Mouse (Mus musculus): Measurements from ENCODE around the gene Plxnc1.

Gene Plxnc1

GRCm38 (mm10) chr10:94944691-94945205 lies at the start of gene Plxnc1:
Plxnc1 (minus strand) TSS chr10:94944835.
- DNase-seq, result peak; percentile 51

GRCm38 (mm10) chr10:94992127-94992526 lies 47.5 kb upstream of the Plxnc1 start:
- DNase-seq, result peak; percentile 40

GRCm38 (mm10) chr10:94991564-94992097 lies 47.0 kb upstream of the Plxnc1 start:
- peak; percentile 61 for DNase-seq

GRCm38 (mm10) chr10:94990768-94991563 lies 46.3 kb upstream of the Plxnc1 start:
- DNase-seq, result peak; percentile 23

GRCm38 (mm10) chr10:94989321-94989720 lies 44.7 kb upstream of the Plxnc1 start:
- no peak for DNase-seq

GRCm38 (mm10) chr10:94985103-94985502 lies 40.5 kb upstream of the Plxnc1 start:
- DNase-seq, result no peak

- DNase-seq, result no peak
Measured at GRCm38 (mm10) chr10:94982528-94982927, 37.9 kb upstream of the Plxnc1 start.

- no peak for DNase-seq
Measured at GRCm38 (mm10) chr10:94981466-94982138, 37.0 kb upstream of the Plxnc1 start.

- no peak for DNase-seq
Measured at GRCm38 (mm10) chr10:94978265-94978822, 33.7 kb upstream of the Plxnc1 start.

- DNase-seq, result no peak
Measured at GRCm38 (mm10) chr10:94976329-94976728, 31.7 kb upstream of the Plxnc1 start.

GRCm38 (mm10) chr10:94975099-94975496 lies 30.5 kb upstream of the Plxnc1 start:
- no peak for DNase-seq

- no peak for DNase-seq
Measured at GRCm38 (mm10) chr10:94974345-94975098, 29.9 kb upstream of the Plxnc1 start.

GRCm38 (mm10) chr10:94971625-94972161 lies 27.1 kb upstream of the Plxnc1 start:
- no peak for DNase-seq

GRCm38 (mm10) chr10:94970221-94970620 lies 25.6 kb upstream of the Plxnc1 start:
- no peak for DNase-seq

- DNase-seq, result no peak
Measured at GRCm38 (mm10) chr10:94967468-94967867, 22.8 kb upstream of the Plxnc1 start.

- DNase-seq, result no peak
Measured at GRCm38 (mm10) chr10:94966789-94967188, 22.2 kb upstream of the Plxnc1 start.

- DNase-seq, result no peak
Measured at GRCm38 (mm10) chr10:94965093-94965492, 20.5 kb upstream of the Plxnc1 start.

- no peak for DNase-seq
Measured at GRCm38 (mm10) chr10:94962005-94962404, 17.4 kb upstream of the Plxnc1 start.

- DNase-seq, result no peak
Measured at GRCm38 (mm10) chr10:94961283-94961682, 16.6 kb upstream of the Plxnc1 start.

- DNase-seq, result peak; percentile 57
Measured at GRCm38 (mm10) chr10:94958311-94958710, 13.7 kb upstream of the Plxnc1 start.

- no peak for DNase-seq
Measured at GRCm38 (mm10) chr10:94957705-94958104, 13.1 kb upstream of the Plxnc1 start.

GRCm38 (mm10) chr10:94947915-94948675 lies 3.5 kb upstream of the Plxnc1 start:
- no peak for DNase-seq

Data from cerebellum, adult 8-10 months (tissue).